13 mouse cellular contexts compared by ENCODE assay signal in the genomic region with DNA sequence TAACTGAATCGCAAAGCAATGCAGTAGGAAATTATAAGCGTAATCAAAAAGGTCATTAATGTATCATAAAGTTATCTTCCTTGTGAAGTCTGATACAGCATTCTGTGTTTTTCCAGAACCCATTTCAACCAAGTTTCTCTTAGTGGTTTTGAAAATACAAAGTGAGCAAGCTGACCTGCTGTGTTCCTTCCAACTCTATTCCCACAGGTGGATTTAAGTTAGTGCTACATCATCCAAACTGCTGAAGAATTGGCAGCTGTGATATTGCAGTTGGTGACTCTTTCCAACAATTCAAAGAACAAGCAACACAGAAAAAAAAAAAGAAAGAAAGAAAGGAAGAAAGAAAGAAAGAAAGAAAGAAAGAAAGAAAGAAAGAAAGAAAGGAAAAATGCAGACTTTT.
"Had no signal": no experiment of that assay in that cellular context is flagged by ENCODE, and none has a peak within 500 bp of the region (broad histone marks: within the 10 kb centered on the region; RNA-seq: fewer than 3 reads in every experiment).

No protein-coding gene starts in this region.

- DNase-seq: gastrocnemius, postnatal 14 days; heart, adult 11 months; heart, adult 2 months; heart, postnatal 14 days; heart, postnatal 36 days; kidney, adult 18-20 months; kidney, adult 8-10 months; kidney, postnatal 10 days; kidney, postnatal 25 days; kidney, postnatal 4 days; liver; liver, embryonic 13.5 days; liver, postnatal 0 days had no signal
